Mouse (Mus musculus) embryonic facial prominence, embryonic 10.5 days (tissue): ENCODE results near the gene Rab32. TPM values are rescaled to one million over a fixed set of nuclear protein-coding genes. Genes with fewer than 3 reads are reported as not detected.

ENCODE experiments used
- polyA plus RNA-seq: library from polyadenylated mRNA; unstranded; fragments of >200 nt; fragmentation: Nextera tagmentation; extraction: Ambion mirVana; gene quantifications from 2 replicates; pipeline ENCODE4 v1.2.1, GENCODE M21; 2016

Rab32 gene
- polyA plus RNA-seq, 1 experiment from 2014 or later = 7.9 TPM

Other genes with a start within 250 kb of the Rab32 start
- 0.07 and 0.11 TPM in 2 replicates for gene Adgb, start 85.9 kb downstream of the Rab32 start, polyA plus RNA-seq
- not detected in 2 replicates for gene Gm10944, start 123.1 kb upstream of the Rab32 start, polyA plus RNA-seq